Mouse (Mus musculus) kidney, adult 11 months (tissue): ENCODE data around the gene Comp.

Experiments used
- DNase-seq: peaks from one replicate; pipeline ENCODE4 v3.0.0; 2022

Comp gene

DNA sequence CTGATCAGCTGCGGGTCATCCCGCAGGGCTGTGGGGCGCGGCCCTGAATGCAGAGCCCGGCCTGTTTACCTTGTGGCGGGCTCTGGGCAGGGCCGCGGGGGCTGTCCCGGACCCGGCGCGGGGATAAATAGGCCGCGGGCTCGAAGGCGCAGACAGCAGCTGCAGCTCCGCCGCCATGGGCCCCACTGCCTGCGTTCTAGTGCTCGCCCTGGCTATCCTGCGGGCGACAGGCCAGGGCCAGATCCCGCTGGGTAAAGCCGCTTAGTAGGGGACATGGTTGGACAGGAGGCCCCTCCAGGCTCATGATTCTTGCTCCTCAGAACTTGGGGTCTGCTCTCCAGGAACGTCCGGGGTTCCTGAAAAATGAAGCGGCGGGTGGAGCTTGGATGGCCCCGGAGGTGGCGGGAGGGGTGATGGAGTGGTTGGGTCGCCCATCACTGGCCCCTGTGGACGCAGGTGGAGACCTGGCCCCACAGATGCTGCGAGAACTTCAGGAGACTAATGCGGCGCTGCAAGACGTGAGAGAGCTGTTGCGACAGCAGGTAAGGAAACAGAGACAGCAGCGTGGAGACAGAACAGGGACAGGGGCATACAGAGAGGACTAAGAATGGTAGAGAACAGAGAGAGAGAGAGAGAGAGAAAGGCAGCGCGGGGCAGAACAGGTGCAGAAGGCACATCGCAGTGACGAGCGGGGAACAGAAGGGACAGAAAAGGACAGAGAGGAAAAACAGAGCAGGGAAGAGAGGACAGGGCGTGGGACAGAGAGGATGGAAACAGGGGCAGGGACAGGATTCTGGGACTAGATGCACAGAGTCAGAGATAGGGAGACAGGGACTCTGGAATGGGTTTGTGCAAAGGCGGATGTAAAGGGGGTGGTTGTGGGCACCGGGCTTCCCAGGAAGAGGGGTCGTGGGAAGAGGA, at the start of gene Comp:
Comp (plus strand) TSS at position 162 of the 921 bp plus-strand sequence.
- no peak for DNase-seq

DNA sequence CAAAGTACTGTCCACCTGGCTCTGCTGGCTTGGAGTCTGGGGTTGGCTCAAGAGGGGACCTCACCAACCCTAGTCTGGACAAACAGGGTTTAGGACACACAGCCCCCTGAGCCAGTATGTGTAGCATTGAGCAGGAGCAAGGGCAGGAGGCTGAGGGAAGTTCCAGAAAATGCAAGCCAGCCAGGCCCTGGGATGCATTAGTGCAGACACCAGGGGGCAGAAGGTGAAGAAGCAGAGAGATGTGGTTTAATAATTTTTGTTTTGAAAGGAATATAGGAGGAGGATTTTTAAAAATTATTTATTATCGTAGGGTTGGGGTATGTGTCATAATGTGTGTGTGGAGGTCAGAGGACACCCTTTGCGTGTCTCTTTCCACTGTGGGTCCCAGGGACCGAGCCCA, 49.6 kb upstream of the Comp start:
- no peak for DNase-seq

DNA sequence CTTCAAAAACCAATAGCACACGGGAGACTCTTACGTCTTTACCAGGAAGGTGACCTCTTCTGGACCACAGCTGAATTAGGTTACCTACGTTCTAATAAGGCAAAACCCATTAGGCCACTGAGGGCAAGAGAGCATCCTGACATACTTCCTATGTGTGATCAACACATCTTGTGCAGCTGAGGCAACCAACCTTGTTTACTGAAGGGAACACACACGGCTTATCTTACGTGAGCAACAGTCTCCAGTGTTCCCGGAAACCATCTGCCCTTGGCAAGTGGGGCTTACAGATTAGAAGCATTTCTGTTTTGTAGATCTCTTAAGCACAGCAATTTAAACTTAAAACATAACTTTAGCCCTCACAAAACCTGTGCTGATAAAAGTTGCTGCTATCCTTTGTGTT, 45.8 kb upstream of the Comp start:
- no peak for DNase-seq

DNA sequence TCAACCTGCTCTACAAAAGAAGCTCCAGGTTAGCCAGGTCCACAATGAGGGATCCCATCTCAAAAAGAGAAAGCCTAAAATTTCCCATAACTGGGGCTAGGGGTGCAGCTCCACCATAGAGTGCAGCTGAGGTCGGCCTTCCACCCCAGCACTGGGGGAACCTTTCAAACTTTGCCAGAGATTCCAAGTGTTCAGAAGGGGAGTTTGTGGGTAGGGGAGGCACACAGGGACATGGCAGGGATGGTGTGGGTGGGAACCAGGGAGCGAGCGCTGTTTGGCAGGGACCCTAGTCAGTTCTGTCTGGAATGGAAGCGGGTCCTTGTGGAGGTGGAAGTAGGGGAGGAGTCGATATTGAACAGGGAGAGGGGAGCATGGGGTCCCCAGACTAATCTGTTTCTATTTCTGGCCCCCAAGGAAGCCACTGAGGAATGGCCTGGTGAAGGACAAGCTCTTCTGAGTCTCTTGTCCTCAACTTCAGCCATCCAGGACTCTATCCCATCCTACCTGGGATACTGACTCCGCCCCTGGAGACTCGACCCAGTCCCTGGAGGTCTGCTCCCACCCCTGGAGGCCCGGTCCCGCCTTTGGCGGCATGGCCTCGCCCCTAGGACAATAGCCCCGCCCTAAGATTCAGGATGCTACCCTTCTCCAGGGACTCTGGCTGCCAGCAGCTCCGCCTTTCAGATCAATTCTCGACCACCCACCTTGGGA, 44.1 kb upstream of the Comp start, which contains the start of gene Gdf1:
Gdf1 (plus strand) TSS at position 694 of the 711 bp plus-strand sequence.
- no peak for DNase-seq

DNA sequence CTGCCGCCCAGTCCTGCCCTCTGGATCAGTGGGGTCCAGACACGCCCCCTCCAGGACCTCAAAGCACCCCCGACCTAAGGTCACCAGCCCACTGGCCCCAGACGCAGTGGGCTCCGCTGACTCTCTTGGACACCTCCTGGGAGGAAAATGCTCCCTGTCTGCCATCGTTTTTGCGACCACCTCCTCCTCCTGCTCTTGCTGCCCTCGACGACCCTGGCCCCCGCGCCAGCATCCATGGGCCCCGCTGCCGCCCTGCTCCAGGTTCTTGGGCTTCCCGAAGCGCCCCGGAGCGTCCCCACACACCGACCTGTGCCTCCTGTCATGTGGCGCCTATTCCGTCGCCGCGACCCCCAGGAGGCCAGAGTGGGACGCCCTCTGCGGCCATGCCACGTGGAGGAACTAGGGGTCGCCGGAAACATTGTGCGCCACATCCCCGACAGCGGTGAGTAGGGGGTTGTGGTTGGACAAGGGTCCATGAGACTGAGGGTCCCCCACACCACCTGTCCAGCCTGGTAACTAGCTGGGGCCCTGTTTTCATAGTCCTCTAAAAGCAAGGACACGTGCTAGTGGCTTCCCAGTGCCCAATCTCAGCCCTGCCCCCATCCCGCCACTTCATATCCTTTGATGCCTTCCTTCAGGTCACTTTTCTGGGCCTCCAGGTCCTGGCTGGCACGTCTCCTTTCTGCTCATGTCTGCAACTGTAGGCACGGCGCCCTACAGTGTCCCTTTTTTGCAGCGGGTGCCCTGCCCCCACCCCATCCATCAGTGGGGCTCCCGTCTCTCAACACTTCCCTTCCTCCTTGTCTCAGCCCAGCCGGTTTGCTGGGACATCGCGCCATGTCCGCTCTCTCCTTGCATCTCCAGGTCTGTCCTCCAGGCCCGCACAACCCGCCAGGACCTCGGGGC, 43.3 kb upstream of the Comp start:
- DNase-seq, result no peak

DNA sequence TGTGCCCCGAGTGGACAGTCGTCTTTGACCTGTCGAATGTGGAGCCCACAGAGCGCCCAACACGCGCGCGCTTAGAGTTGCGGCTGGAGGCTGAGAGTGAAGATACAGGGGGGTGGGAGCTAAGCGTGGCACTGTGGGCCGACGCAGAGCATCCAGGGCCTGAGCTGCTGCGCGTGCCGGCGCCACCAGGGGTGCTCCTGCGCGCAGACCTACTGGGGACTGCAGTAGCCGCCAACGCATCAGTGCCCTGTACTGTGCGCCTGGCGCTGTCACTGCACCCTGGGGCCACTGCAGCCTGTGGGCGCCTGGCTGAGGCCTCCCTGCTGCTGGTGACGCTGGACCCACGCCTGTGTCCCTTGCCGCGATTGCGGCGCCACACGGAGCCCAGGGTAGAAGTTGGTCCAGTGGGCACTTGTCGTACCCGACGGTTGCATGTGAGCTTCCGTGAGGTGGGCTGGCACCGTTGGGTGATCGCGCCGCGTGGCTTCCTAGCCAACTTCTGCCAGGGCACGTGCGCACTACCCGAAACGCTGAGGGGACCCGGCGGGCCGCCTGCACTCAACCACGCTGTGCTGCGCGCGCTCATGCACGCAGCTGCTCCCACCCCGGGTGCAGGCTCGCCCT, 42.5 kb upstream of the Comp start:
- no peak for DNase-seq

DNA sequence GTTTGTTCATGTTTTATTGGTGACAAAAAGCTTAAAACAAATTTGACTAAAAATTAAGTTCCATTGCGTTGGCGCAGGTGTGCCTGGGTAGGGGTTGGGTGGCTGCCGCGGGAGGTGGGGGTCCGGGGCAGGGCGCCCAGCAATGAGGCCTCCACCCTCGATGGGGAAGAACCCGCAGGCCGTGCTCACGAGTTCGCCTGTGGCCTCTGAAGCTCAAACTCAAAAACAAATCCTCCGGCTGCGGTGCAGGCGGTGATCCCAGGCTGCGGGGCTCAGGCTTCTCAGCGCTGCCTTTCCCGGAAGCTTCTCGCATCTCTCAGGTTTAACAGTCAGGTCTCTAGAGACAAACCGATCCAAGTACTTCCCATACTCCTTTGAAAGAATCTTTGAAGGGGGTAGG, 41.8 kb upstream of the Comp start:
- DNase-seq, result no peak

DNA sequence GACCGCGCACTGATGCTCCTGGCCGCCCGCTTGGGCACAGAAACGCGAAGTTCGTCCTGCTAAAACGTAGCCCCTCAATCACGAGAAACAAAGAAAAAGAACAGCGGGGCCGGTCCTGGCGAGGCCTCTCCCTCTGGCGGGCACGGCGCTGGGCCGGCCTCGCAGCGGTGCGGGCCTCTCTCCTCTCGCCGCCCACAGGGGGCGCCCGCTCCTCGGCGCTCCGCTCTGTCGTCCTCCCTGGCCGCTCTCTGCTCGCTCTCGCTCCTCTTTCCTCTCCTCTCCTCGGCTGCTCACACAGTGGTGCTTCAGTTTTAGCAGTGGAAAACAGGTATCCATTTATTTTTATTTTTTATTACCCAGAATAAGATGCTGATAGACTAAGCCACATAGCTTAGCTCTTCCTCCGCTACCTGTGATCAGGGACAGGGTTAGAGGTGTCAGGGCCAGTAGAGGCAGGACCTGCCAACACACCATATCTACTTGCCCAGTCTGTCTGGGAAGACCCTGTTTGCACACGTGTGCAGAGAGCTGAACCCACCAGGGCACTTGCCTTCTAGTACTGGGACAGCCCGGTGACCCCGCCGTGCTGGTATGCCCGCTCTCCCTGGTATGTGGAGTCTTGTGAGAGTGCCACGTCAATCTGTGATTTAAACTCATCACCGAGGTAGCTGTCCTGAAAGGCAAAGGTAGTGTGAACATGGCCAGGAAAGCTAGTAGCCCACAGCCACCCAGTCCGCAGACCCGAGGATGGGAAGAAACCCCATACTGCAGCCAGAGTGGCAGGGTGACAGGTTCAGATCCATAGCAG, 41.1 kb upstream of the Comp start:
- DNase-seq, result no peak

DNA sequence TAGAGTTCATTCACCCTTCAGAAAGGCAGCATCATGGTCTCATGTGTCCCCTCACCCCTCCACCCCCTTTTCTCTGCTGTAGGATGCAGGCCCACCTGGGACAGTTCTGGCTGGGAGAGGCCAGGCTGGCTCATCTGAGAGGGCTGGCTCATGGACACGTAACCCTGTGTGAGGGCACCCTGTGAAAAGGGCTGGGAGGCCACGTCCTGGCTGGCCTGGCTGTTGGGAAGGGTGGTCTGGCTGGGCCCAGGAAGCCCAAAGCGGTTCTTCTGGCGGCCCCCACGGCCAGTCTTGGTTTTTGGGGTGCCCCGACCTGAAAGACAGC, 40.5 kb upstream of the Comp start:
- DNase-seq, result no peak

DNA sequence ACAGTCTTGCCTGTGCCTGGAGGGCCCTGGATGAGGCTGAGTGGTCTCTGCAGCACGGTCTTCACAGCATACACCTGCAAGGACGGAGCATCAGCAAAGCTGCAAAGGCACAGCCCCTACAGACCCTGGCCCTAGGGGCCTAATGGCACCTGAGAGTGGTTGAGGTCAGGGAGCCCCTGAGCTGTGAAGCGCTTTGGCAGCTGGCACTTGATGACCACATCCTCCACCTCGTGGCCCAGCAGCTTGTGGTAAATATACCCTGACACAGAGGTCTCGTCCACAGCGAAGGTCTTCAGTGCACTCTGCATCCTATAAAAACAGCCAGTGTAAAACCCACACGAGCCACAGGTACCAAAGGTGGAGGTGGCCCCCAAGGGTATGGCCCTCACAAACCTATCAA, 34.4 kb upstream of the Comp start:
- no peak for DNase-seq

DNA sequence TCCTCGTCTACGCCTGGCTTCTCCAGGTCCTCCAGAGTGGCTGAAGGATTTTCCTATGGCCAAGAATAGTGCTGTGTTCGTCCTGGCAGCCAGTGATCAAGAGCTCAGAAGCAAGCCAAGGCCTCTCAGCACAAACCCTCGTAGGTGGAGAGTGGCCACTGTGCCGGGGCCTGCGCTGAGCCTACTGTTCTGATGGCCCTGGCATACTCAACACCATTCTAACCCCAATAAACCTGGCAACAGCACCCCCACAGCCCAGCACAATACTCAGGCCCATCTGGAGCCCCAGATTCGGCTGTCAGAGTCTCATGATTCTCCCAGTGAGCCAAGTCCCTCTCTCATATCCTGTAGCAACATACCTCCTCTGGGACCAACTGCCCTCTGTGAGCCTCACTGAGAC, 32.7 kb upstream of the Comp start:
- no peak for DNase-seq

DNA sequence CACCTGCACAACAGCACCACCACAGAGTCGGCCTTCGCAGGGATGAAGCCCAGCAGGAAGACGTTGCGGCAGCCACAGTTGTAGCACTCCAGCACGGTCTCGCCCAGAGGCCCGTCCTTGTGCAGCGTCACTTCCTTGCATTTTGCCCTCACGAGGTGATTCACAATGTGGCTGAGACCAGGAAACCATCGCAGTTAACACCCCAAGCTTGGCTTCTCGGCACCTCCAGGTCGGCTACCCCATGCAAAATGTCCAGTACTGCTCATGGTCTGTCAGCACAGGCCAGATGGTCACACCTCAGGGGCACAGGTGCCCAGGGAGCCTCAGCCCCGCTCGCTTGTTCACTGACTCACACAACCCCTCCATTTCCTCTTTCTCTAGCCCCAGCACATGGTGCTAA, 31.4 kb upstream of the Comp start:
- no peak for DNase-seq

DNA sequence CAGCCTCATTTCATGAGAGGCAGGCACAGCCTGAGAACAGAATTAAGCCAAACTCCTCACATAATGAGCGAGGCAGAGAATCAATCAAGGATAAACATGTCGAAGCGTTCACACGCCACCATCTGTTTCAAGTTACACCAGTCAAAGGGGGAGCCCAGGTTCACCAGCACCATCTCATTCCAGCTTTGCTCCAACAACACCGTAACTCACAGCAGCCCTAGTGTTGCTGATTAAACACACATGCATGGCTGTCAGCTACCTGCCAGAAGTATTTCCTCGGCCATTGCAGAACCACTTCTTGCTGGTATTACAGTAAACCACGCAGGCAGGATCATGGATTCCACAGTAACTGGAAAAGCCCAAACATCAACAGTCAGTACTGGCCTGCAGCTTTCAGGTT, 30.3 kb upstream of the Comp start:
- DNase-seq, result no peak

DNA sequence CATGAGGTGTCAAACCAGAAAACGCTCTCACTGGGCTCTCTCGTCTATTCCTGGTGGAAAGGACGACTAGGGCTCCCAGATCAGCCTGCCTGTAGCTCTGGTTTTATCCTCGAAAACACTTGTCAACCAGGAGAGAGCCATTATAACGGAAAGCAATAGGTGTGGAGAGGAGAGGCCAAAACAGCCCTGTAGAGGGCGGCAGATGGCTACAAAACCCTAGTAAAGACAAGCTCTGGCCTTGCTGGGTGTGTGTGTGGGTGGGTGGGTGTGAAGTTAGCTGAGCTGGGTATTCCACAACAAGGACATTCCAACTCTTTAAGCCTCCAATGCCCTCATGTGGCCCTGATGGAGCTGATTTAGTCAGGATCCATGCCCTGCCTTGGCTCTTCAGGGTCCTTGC, 29.7 kb upstream of the Comp start:
- no peak for DNase-seq

DNA sequence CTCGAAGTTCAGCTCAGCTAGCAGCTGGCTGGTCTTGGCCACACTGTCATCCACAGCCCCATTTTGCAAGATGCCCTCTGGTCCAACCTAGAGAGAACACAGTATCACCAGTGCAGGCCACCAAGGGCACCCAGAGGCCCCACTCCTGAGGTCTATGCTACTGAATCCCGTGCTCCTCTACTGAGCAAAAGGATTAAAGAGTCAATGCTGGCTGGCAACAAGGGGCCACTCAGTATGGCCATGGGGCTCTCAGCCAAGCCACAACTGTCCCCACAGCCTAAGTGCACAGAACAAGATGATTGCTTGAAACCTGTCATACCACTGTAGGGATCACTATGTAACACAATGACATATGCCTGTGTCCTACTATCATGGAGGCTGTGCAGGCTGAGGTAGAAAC, 29.1 kb upstream of the Comp start:
- no peak for DNase-seq

DNA sequence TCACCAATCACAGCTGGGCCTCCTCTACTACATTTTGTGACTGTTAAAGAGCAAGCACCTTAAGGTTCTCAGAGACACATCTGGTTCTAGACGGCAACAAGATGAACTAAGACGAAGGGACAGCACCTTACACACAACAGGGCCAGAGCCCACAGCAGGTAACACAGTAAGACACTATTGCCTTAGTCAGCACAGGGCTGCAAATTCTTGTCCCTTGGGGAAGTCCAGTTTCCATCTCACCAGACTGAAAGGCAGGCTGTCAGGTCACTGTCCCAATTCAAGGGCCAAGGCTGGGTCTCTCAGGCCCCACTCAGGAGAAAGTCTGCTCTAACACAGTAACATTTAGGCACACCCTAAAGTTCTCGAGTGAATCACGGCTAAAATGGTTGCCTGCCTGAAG, 25.9 kb upstream of the Comp start:
- no peak for DNase-seq

DNA sequence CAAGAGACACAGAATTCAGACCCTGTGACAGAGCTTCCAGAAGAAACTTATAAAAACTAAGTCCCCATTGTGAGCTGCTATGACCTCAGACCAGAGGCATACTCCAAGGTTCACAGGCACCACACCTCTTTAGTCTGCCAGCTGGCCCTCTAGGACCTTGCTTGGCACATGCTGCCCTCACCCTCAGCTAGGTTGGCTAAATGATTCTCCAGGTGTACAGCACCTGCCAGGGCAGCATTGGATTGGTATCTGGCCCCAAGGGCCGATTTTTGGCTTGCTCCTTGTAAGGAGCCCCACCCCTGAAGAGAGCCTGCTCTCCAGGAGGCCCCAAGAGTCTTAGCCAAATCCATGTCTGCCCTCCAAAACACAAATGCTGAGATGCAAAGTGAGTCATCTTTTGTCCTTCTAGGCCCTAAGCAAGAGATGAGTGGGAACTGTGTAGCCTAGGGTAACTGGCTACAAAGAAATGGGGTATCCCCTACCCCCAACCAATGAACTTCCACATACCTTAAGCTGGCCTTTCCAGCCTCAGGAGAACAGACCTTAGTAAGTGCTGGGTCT, 25.4 kb upstream of the Comp start:
- DNase-seq, result peak; percentile 75

DNA sequence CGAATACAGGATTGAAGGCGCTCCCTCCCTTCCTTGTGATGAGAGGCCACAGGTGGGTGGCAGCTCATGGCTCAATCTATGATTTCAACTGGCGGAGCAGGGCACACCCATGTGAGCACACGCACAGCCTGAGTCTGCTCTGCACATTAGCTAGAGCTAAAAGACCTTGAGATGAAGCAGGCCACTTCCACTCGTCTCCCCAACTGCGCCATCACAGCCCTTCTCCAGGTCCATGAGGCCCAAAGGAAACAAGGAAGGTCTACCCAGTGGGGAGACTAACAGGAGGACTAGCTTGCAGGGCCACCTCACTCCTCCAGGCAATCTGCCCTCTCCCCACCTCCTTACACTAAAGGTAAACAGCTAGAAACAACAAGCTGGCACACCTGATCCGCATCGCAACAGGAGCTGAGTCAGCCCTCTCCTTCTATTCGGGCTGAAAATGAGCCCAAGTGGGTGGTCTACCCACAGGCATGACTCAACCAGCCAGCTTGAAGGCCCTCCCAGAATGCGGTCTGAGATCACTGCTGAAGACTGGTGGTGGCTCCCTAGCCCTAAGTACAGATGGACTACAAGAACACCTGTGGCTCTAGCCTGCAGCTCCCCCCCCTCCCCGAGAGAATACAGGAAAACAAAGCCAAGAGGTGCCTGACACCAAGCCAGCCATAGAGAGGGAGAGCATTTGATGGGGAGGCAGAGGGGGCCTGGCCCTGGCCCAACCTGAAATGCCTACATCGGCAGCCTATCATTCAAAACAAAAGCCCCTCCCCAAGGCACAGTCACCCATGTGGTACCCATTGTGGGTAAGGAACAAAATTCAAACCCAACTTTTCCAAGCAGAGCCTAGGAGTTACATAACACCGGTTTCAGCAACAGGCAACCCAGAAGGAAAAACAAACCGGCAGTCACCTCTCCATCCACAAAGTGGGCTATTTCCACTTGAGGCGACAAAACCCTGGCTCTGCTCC, 22.0 kb upstream of the Comp start:
- DNase-seq, result no peak

DNA sequence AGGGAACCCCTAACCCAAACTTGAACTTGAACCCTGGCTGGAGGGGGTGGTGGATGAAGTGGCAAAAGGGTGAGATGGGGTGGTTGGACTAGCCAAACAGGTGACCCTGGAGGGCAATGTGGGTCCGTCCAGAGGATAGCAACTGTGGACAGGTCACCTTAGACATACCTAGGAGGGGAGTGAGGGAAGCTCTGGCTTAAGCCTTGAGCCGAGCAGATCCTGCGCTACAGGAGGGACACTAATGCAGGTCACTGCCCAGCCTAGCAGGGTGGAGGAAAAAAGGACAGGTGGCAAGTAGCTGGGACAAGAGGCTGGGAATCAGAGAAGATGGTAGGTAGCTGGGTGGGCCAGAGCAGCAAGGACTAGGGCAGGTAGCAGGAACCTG, 21.4 kb upstream of the Comp start:
- no peak for DNase-seq

DNA sequence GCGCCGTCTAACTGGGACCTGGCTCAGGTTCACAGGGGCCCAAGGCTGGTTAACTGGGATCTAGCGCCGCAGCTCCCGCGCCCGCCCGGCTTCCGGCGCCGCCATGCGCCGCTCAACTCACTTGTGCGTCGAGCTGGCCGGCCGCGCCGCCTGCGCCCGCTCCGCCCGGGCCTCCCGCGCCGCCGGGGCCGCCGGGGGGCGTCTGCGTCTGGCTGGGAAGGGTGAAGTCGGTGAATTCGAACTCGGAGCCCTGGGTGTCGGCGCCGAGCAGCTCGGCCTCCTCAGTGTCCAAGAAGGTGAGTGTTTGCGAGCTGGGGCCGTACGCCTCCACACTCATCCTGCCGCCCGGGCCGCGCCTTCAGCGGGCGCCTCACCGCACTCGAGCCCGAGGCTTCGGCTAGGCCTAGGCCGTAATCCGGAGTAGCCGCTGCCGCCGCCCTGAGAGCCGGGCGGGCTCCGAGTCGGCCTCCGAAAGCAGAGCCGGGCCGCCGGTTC, 20.7 kb upstream of the Comp start:
- DNase-seq, result peak; percentile 41
